Mouse (Mus musculus) embryonic stem cell, embryonic (primary cell): Measurements from ENCODE around the gene Pdzk1.

Source experiments
- CTCF ChIA-PET, 4 experiments: fragments of 300-600 bp in 2 of 4; fragments of 350-600 bp in 2 of 4; sonication (Branson Sonifier 250); formaldehyde crosslinking; loops; one replicate each; lab custom pipeline; 2022; ENCODE audit warnings: inconsistent platforms in 2 of 4; lab: Charles Lee
- POLR2A ChIA-PET, 4 experiments: fragments of 300-600 bp in 2 of 4; fragments of 350-600 bp in 2 of 4; sonication (Branson Sonifier 250); formaldehyde crosslinking; loops; one replicate each; lab custom pipeline; 2022; ENCODE audit warnings: antibody characterized with exemption in 4 of 4, inconsistent platforms in 1 of 4; lab: Charles Lee

Gene Pdzk1

DNA sequence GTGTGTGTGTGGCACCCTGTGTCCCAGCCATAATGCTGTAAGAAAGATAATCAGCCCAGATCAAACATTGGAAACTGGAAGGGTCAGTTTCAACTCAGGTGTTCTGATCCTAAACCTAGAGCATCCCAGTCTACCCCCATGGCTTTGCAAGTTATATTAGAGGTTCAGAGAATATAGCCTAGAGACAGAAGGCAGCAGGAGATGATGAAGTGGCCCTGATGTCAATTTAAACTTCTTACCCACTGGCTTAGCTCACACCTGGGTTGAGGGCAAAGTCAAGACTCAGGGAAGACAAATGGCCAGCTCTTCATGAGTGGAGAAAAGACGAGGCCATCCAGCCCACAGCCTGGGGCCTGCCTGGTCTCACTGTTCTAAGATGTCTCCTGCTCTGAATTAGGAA, at the start of gene Pdzk1, which contains the start of gene Cd160:
TSS of gene Pdzk1 (plus strand) at position 301 of the 400 bp plus-strand sequence.
TSS of gene Cd160 (minus strand) at position 368 of the 400 bp plus-strand sequence.
- POLR2A ChIA-PET: interaction anchor here (0.6 to 2.0 kb wide), 11 partner anchors 8 to 561 kb away, joined by 3 to 15 read pairs (median 3); no protein-coding TSS in a partner anchor

GRCm38 (mm10) chr3:96782236-96782635, 46.8 kb upstream of the Pdzk1 start:
- ChIA-PET CTCF (interaction anchor here in 1 of 4 experiments (0.6 kb wide), 1 partner anchor 610 kb away, joined by 3 read pairs; no protein-coding TSS in a partner anchor), POLR2A (interaction anchor here in 2 of 4 experiments (1.0 to 1.5 kb wide), 3 partner anchors 17 to 26 kb away, joined by 3 to 4 read pairs (median 3); no protein-coding TSS in a partner anchor)

More for the DNA sequence above, at the start of gene Pdzk1, which contains the start of gene Cd160:
- CTCF ChIA-PET: interaction anchor here in 2 of 4 experiments (1.3 to 1.8 kb wide), 3 partner anchors 16 to 121 kb away, joined by 3 to 6 read pairs (median 3); partner anchors contain the start of gene Nudt17 (in 1 of the 2)

GRCm38 (mm10) chr3:96787784-96788183, 41.3 kb upstream of the Pdzk1 start:
- ChIA-PET CTCF (interaction anchor here in 1 of 4 experiments (0.6 kb wide), 1 partner anchor 237 kb away, joined by 4 read pairs; no protein-coding TSS in a partner anchor), POLR2A (interaction anchor here in 2 of 4 experiments (0.8 to 1.9 kb wide), 7 partner anchors 10 to 79 kb away, joined by 3 to 12 read pairs (median 4); partner anchors contain the start of gene Nudt17 (in 1 of the 2))

GRCm38 (mm10) chr3:96788506-96788905, 40.6 kb upstream of the Pdzk1 start:
- CTCF ChIA-PET: interaction anchor here in 2 of 4 experiments (0.6 to 0.9 kb wide), 3 partner anchors 25 to 149 kb away, joined by 3 to 14 read pairs (median 4); no protein-coding TSS in a partner anchor
- POLR2A ChIA-PET: interaction anchor here in 2 of 4 experiments (0.7 to 1.9 kb wide), 8 partner anchors 11 to 510 kb away, joined by 3 to 12 read pairs (median 3); partner anchors contain the start of genes Nudt17 (in 1 of the 2) and Pias3 (in 1 of the 2)

DNA sequence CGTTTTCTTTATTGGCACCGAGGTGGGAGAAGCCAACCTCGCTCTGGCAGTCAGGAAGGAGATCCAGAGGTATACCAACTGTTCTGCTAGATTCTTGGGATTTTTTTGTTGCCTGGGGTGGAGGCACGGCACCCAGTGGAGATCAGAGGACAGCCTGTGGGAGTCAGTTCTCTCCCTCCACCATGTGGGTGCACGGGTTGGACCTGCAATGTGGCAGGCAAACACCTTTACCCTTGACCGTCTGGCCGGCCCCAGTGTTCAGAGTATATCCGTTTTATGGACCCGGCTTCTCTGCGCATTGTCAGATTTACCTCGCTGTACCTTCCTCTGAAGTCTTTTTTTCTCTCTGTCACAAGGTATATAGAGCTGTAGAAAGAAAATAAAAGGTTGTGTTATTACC, 28.8 kb upstream of the Pdzk1 start:
- CTCF ChIA-PET: interaction anchor here in 2 of 4 experiments (1.4 to 1.5 kb wide), 2 partner anchors 12 to 13 kb away, joined by 4 read pairs; no protein-coding TSS in a partner anchor
- POLR2A ChIA-PET: interaction anchor here in 2 of 4 experiments (1.4 to 3.4 kb wide), 4 partner anchors 8 to 33 kb away, joined by 3 to 24 read pairs (median 12); no protein-coding TSS in a partner anchor

DNA sequence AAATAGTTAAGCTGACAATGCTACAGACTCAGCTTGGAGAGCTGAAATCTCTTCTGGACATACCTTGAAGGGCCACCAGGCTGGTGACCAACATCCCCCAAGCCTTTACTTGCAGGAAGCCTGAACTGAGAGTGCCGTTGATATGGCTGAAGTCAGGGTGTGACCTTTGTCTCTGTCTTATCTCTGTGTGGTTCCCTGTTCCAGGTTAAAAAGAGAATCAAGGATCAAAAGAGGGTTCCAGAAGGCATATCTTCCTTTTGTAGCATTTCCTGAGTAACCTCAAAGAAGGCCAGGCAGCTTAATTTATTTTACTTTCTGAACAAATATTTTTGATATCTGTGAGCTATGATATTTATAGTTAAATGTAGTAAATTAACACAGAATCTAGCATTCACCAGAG, 26.9 kb upstream of the Pdzk1 start:
- CTCF ChIA-PET: interaction anchor here in 2 of 4 experiments (1.0 to 1.3 kb wide), 2 partner anchors 11 kb away, joined by 3 read pairs; no protein-coding TSS in a partner anchor
- POLR2A ChIA-PET: interaction anchor here in 2 of 4 experiments (0.9 to 1.6 kb wide), 8 partner anchors 9 to 175 kb away, joined by 3 to 6 read pairs (median 3); partner anchors contain the start of gene Nudt17 (in 1 of the 2)

DNA sequence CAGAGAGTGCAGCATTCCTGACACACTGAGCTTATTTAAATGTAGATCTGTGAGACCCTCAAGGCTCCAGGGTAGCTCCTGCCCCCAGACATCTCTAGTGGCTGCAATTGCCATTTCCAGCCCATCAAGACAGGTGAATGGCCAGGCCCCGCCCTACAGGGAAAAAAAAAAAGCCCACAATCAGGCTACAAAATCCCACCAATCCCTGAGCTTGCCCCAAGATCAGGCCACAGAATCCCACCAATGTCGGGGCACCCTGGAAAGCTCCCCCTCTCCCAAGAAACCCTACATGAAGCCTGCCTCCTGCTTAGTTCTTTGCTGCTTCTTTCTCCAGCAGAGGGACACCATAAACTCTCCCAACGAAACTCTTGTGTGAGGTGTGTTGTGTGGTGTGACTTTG, 20.9 kb upstream of the Pdzk1 start:
- CTCF ChIA-PET: interaction anchor here in 3 of 4 experiments (0.7 to 1.5 kb wide), 7 partner anchors 10 to 209 kb away, joined by 3 to 7 read pairs (median 4); partner anchors contain the start of gene Nudt17 (in 1 of the 3)
- POLR2A ChIA-PET: interaction anchor here (0.5 to 2.9 kb wide), 98 partner anchors 9 to 742 kb away, joined by 3 to 24 read pairs (median 4); partner anchors contain the start of genes Gm16253 (in 3 of the 4), Nudt17 (in 3 of the 4), Rbm8a (in 3 of the 4) and Cd160 (in 2 of the 4)

DNA sequence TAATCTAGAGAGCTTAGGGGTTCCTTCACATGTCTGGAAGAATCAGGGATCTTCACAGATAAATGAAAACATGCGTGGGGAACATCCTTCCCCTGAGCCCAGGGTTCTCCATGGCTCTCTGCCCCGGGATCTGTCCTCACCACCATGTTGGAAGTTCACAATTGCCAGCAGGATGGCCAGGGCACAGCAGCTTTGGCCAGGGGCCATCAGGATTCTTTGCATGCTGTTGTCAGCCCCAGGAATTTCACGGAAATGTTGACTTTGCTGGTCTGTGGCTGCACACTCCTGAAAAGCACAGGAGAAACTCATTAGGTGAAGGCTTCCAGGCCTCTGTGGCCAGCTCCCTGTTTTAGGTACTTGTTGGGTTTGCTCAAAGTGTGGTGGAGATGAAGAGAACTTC, 20.4 kb upstream of the Pdzk1 start:
- POLR2A ChIA-PET: interaction anchor here (0.5 to 2.9 kb wide), 85 partner anchors 10 to 839 kb away, joined by 3 to 24 read pairs (median 5); partner anchors contain the start of genes Cd160 (in 3 of the 4), Nudt17 (in 3 of the 4), Pdzk1 (in 3 of the 4) and Gja5 (in 2 of the 4)
- CTCF ChIA-PET: interaction anchor here in 1 of 4 experiments (1.0 to 1.5 kb wide), 5 partner anchors 15 to 127 kb away, joined by 3 to 7 read pairs (median 4); partner anchors contain the start of gene Nudt17

DNA sequence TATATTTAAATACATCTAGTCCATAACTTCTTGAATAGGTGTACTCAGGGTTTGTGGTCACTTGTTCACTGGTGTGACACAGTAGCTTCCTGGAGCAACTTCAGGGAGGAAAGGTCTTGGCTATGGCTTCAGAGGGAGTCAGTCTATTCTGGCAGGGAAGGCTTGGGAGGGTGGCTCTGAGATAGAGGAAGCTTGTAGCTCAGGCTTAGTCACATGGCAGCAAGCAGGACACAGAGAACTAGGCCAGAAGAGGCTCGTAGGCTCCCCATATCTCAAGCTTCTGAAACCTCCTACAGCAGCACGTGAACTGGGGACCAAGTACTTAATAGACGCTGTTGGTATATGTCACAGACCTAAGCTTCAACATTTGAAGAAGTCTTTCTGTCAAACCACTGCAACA, 17.9 kb upstream of the Pdzk1 start:
- POLR2A ChIA-PET: interaction anchor here in 1 of 4 experiments (1.1 kb wide), 2 partner anchors 16 to 45 kb away, joined by 3 read pairs; no protein-coding TSS in a partner anchor
- CTCF ChIA-PET: interaction anchor here in 2 of 4 experiments (0.5 to 1.4 kb wide), 3 partner anchors 85 to 498 kb away, joined by 3 read pairs; partner anchors contain the start of gene Nudt17 (in 1 of the 2)

- ChIA-PET CTCF (interaction anchor here (0.5 to 2.0 kb wide), 30 partner anchors 9 to 234 kb away, joined by 3 to 7 read pairs (median 3); partner anchors contain the start of genes Cd160 (in 1 of the 4), Nudt17 (in 1 of the 4) and Pdzk1 (in 1 of the 4)), POLR2A (interaction anchor here in 3 of 4 experiments (0.7 to 2.5 kb wide), 7 partner anchors 8 to 183 kb away, joined by 3 to 7 read pairs (median 3); partner anchors contain the start of genes Gpr89 (in 1 of the 3) and Rbm8a (in 1 of the 3))
Measured at GRCm38 (mm10) chr3:96812395-96813091, 16.5 kb upstream of the Pdzk1 start.

DNA sequence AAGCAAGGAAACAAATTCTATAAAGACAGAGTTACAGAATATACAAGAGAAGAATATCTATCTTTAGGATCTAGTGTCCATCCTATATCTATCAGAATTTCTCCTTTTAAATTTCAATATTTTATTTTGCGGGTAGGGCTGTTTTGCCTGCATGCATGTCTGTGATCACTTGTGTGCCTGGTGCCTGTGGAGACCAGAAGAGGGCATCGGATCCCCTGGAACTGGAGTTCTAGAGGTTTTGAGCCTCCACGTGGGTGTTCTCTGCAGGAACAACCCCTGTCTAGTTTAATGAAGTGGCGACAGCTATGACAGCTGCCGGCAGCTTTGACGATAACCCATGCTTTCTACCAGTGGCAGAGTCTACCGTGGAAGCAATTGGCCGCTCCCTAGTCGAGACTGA, 16.0 kb upstream of the Pdzk1 start:
- CTCF ChIA-PET: interaction anchor here (0.5 to 2.0 kb wide), 28 partner anchors 8 to 234 kb away, joined by 3 to 7 read pairs (median 4); partner anchors contain the start of genes Cd160 (in 1 of the 4) and Pdzk1 (in 1 of the 4)

GRCm38 (mm10) chr3:96813591-96814244, 15.4 kb upstream of the Pdzk1 start:
- ChIA-PET CTCF (interaction anchor here in 3 of 4 experiments (1.0 to 2.0 kb wide), 7 partner anchors 8 to 233 kb away, joined by 3 to 7 read pairs (median 4); partner anchors contain the start of genes Cd160 (in 1 of the 3) and Pdzk1 (in 1 of the 3)), POLR2A (interaction anchor here (0.5 to 2.5 kb wide), 8 partner anchors 10 to 176 kb away, joined by 3 to 7 read pairs (median 4); partner anchors contain the start of genes Cd160 (in 1 of the 4), Gpr89 (in 1 of the 4) and Pdzk1 (in 1 of the 4))

More for the DNA sequence above, 16.0 kb upstream of the Pdzk1 start:
- POLR2A ChIA-PET: interaction anchor here in 3 of 4 experiments (0.5 to 2.5 kb wide), 8 partner anchors 8 to 184 kb away, joined by 3 to 7 read pairs (median 3); partner anchors contain the start of genes Gpr89 (in 1 of the 3) and Rbm8a (in 1 of the 3)

- POLR2A ChIA-PET: interaction anchor here in 3 of 4 experiments (0.8 to 2.5 kb wide), 5 partner anchors 9 to 151 kb away, joined by 3 to 7 read pairs (median 4); partner anchors contain the start of genes Cd160 (in 1 of the 3), Gpr89 (in 1 of the 3) and Pdzk1 (in 1 of the 3)
Measured at GRCm38 (mm10) chr3:96814342-96814741, 14.7 kb upstream of the Pdzk1 start.

DNA sequence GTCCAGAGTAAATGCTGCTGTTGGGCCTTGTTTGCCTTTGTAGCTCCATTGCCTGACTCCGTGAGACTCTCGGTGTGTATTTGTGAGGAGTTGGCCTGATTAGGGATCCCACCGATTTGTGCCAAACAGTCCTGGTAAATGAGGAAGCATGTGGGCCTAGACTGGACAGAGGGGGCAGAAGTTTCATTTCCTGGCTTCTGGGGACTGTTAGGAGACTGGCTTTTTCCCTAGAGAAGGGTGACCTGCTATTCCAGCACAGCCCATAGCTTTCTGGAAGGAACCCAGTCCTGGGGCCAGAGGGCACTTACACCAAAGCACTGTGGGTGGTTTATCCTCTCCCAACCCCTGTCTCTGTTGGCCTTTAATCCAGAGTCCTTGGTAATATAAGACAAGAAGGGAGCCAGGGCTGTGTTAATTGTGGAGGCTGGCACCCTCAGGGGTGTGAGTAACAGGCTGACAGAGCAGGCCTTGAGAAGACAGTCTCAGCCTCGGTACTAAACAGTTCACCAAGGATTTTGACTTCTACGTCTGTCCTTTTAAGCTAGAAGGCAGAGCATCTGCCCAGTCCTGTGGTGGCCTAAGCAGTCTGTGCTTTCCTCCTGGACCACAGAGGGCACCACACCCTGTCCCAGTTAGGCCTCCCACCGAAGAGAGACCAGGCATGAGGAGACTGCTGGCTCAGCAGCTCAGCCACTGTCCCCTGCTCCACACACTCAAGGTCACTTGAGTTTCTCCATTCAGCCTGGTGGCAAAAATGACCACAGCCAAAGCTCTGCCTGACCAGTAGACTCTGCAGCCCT, 8.8 kb upstream of the Pdzk1 start:
- ChIA-PET CTCF (interaction anchor here in 1 of 4 experiments (0.7 kb wide), 1 partner anchor 80 kb away, joined by 3 read pairs; no protein-coding TSS in a partner anchor), POLR2A (interaction anchor here in 3 of 4 experiments (0.8 to 4.1 kb wide), 6 partner anchors 8 to 17 kb away, joined by 3 to 13 read pairs (median 4); partner anchors contain the start of genes Cd160 (in 1 of the 3) and Pdzk1 (in 1 of the 3))

More at GRCm38 (mm10) chr3:96814342-96814741, 14.7 kb upstream of the Pdzk1 start:
- CTCF ChIA-PET: interaction anchor here in 2 of 4 experiments (1.1 to 2.0 kb wide), 3 partner anchors 11 to 82 kb away, joined by 3 to 6 read pairs (median 6); partner anchors contain the start of genes Cd160 (in 1 of the 2) and Pdzk1 (in 1 of the 2)

GRCm38 (mm10) chr3:96821581-96821980, 7.5 kb upstream of the Pdzk1 start:
- ChIA-PET CTCF (interaction anchor here in 3 of 4 experiments (0.7 to 2.2 kb wide), 3 partner anchors 9 to 858 kb away, joined by 3 to 7 read pairs (median 3); no protein-coding TSS in a partner anchor), POLR2A (interaction anchor here in 2 of 4 experiments (0.6 to 1.6 kb wide), 2 partner anchors 13 to 124 kb away, joined by 3 to 6 read pairs; no protein-coding TSS in a partner anchor)
